Mouse (Mus musculus): ENCODE data around the gene Hoxb8. TPM values are rescaled to one million over a fixed set of nuclear protein-coding genes. Genes with fewer than 3 reads are reported as not detected.

The Hoxb8 gene
- polyA plus RNA-seq, 1 experiment from 2014 or later = not detected

DNA sequence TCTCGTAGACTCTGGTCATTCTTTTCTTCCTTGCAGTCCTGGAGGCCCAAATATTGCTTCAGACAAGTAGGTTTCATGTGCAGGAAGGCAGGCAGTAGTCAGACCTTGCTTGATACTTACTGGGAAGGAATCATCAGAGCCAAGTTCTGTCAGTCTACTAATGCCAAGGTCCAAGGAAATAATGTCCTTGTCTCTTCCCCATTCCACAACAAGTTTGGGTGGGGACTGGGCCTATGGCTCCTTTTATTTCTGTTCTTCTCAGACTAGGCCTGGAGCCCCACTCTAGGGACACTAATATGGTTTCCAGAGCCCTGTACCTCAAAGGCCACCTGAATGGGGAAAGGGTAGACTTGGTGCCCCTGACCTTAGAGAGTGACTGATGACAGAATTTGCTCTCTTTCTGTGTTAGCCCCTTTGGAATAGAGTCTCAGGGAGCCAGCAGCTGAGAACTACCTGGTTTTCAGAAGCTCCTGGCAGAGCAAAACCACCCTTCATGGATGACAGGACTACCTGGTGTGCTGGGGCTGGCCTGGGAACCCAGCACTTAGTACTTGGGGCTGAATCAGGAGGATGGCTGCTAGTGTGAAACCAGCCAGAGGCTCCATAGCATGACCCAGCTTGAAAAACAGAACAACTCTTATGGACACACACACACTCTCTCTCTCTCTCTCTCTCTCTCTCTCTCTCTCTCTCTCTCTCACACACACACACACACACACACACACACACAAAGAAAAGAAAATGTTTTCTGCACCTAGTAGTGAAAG is 6.9 kb downstream of the Hoxb8 start:
- 8% methylated on average over 1 of the region's 1 CpGs for WGBS
- Histone ChIP-seq H3K27ac (ENCODE audit: poor library complexity, severe bottlenecking) (no peak overlapping the region), H3K36me3 (no peaks in the 10 kb centered on the region), H3K9ac (no peak overlapping the region), H3K4me3 (no peak overlapping the region), H3K9me3 (replicated peaks) (no peaks in the 10 kb centered on the region), H3K4me1 (replicated peaks) (peaks cover 30% of the 10 kb centered on the region), H3K27me3 (replicated peaks) (peaks cover 97% of the 10 kb centered on the region), H3K4me2 (no peak overlapping the region)
- no peak for ATAC-seq (ENCODE audit: insufficient number of reproducible peaks, low FRiP score)

GRCm38 (mm10) chr11:96289293-96289692 is 7.6 kb downstream of the Hoxb8 start:
- H3K9me3 ChIP-seq (replicated peaks) = no peaks in the 10 kb centered on the region
- no peak overlapping the region for H3K4me2 ChIP-seq
- no peak overlapping the region for H3K4me3 ChIP-seq
- H3K36me3 ChIP-seq = no peaks in the 10 kb centered on the region
- no peak for ATAC-seq (ENCODE audit: insufficient number of reproducible peaks, low FRiP score)
- H3K27ac ChIP-seq (ENCODE audit: poor library complexity, severe bottlenecking) = no peak overlapping the region
- H3K4me1 ChIP-seq (replicated peaks) = peaks cover 23% of the 10 kb centered on the region
- H3K9ac ChIP-seq = no peak overlapping the region
- H3K27me3 ChIP-seq (replicated peaks) = peaks cover 97% of the 10 kb centered on the region
- 3% methylated on average over 21 of the region's 21 CpGs for WGBS

DNA sequence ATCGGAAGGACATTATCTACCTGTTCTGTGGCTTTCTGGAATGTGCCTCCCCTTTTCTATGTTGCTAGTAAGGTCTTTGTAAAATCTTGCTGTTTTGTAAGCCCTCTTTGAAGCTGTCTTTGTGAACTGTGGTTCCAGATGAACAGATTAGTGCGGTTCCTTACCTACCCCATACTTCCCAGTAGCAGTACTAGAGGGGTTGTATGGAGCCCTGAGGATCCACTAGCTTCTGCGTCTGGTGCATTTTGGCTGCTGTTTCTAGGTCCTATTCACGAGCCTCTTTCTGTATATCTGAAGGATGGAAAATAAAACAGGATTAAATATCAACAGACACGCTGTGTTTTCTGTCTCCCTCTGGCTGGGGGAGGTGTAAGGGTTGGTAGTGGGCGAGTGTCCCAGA is 8.1 kb downstream of the Hoxb8 start:
- Histone ChIP-seq H3K4me3 (no peak overlapping the region), H3K27me3 (replicated peaks) (peaks cover 97% of the 10 kb centered on the region), H3K4me1 (replicated peaks) (peaks cover 20% of the 10 kb centered on the region), H3K9ac (no peak overlapping the region), H3K4me2 (no peak overlapping the region), H3K27ac (ENCODE audit: poor library complexity, severe bottlenecking) (no peak overlapping the region), H3K36me3 (no peaks in the 10 kb centered on the region), H3K9me3 (replicated peaks) (no peaks in the 10 kb centered on the region)
- no peak for ATAC-seq (ENCODE audit: insufficient number of reproducible peaks, low FRiP score)
- 10% methylated on average over 6 of the region's 6 CpGs for WGBS

GRCm38 (mm10) chr11:96290705-96291355 is 9.1 kb downstream of the Hoxb8 start:
- Histone ChIP-seq H3K4me2 (no peak overlapping the region), H3K27ac (ENCODE audit: poor library complexity, severe bottlenecking) (no peak overlapping the region), H3K9me3 (replicated peaks) (no peaks in the 10 kb centered on the region), H3K4me3 (no peak overlapping the region), H3K4me1 (replicated peaks) (peaks cover 17% of the 10 kb centered on the region), H3K36me3 (no peaks in the 10 kb centered on the region), H3K27me3 (replicated peaks) (peaks cover 96% of the 10 kb centered on the region), H3K9ac (no peak overlapping the region)
- no peak for ATAC-seq (ENCODE audit: insufficient number of reproducible peaks, low FRiP score)
- 5% methylated on average over 17 of the region's 17 CpGs for WGBS

GRCm38 (mm10) chr11:96291681-96292564 is 10.2 kb downstream of the Hoxb8 start, which contains the start of gene Hoxb6:
Gene Hoxb6, plus strand, starts transcription at chr11:96292476.
- WGBS = 2% methylated on average over 22 of the region's 22 CpGs
- Histone ChIP-seq H3K4me2 (no peak within 1 kb of the TSS), H3K4me1 (replicated peaks) (peaks cover 8% of the 10 kb centered on the region), H3K27ac (ENCODE audit: poor library complexity, severe bottlenecking) (no peak within 1 kb of the TSS), H3K9ac (no peak within 1 kb of the TSS), H3K9me3 (replicated peaks) (no peaks in the 10 kb centered on the region), H3K4me3 (no peak within 1 kb of the TSS), H3K27me3 (replicated peaks) (peaks cover 96% of the 10 kb centered on the region), H3K36me3 (no peaks in the 10 kb centered on the region)
- no peak for ATAC-seq (ENCODE audit: insufficient number of reproducible peaks, low FRiP score)

DNA sequence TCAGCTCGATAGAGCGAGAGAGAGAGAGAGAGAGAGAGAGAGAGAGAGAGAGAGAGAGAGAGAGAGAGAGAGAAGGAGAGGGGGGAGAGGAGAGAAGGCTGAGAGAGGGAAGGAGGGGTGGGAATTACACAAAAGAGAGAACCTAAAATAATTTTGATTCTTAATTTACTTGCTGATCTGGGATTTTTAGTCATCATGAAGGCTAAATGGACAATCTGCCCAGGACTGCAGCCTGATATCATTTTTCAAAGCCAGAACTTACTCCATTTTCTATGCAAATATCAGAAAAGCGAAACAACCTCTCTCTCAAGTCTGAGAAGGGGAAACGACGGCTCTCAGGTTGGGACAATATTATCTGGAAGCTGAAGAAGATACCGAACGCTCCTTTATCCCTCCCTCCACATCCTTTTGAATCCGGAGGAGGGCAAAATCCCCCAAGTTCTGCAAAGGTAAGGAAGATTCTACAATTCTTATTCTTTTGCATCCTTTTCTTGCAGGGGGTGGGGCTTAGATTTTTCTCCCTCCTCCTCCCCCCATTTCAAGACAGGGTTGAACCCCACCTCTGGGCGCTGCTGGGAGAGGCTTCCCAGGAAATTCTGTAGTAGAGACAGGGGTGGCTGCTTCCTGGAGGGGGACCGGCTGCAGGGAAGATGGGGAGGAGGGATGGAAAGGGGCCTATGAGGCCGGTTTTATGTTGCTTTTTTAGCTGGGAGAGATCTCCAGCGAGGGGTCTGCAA is 11.0 kb downstream of the Hoxb8 start:
- ATAC-seq (ENCODE audit: insufficient number of reproducible peaks, low FRiP score) = no peak

DNA sequence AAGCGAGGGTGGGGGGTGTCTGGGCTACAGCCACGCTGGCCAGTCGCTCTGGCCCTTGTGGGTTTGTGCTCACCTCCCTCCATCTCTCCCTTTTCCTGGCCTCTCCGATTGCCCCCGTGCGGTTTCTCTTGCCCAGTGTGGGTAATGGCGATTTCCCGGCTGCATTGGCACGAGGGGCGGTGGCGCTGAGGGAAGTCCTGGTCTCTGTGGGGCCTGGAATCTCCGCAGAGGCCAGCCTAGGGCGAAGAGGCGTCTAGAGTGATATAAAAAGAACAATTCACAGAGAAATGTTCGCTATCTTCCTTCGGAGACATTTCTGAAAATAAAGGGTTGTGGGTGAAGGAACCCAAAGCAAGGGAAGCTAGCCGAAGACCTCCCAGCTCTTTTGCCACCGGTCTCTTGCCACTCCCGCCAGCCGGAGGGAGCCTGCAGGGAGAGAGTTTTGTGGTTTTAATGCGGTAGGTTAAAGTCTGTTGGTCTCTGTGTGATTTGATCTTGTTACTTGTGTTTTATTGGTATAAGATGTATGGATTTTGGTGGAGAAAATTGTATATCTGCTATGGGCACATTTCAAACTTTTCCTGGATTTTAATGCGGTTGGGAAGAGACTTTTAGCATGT is 11.7 kb downstream of the Hoxb8 start:
- Histone ChIP-seq H3K9ac (no peak overlapping the region), H3K27me3 (replicated peaks) (peaks cover 96% of the 10 kb centered on the region), H3K4me2 (no peak overlapping the region), H3K9me3 (replicated peaks) (no peaks in the 10 kb centered on the region), H3K36me3 (no peaks in the 10 kb centered on the region), H3K27ac (ENCODE audit: poor library complexity, severe bottlenecking) (no peak overlapping the region), H3K4me3 (no peak overlapping the region), H3K4me1 (replicated peaks) (0 out of 2 replicates have a peak, but pooled peaks cover 4% of the 10 kb centered on the region)
- ATAC-seq (ENCODE audit: insufficient number of reproducible peaks, low FRiP score) = no peak
- under 1% methylated on average over 22 of the region's 22 CpGs for WGBS

More for the DNA sequence above, 11.0 kb downstream of the Hoxb8 start:
- WGBS = under 1% methylated on average over 12 of the region's 12 CpGs
- H3K4me2 ChIP-seq = no peak overlapping the region
- no peaks in the 10 kb centered on the region for H3K36me3 ChIP-seq
- H3K4me3 ChIP-seq = no peak overlapping the region
- peaks cover 96% of the 10 kb centered on the region for H3K27me3 ChIP-seq (replicated peaks)
- H3K9ac ChIP-seq = no peak overlapping the region
- H3K27ac ChIP-seq (ENCODE audit: poor library complexity, severe bottlenecking) = no peak overlapping the region
- H3K4me1 ChIP-seq (replicated peaks) = 0 out of 2 replicates have a peak, but pooled peaks cover 4% of the 10 kb centered on the region
- no peaks in the 10 kb centered on the region for H3K9me3 ChIP-seq (replicated peaks)

GRCm38 (mm10) chr11:96294245-96295091 is 12.8 kb downstream of the Hoxb8 start:
- Histone ChIP-seq H3K9me3 (replicated peaks) (no peaks in the 10 kb centered on the region), H3K4me2 (no peak overlapping the region), H3K4me1 (replicated peaks) (peaks cover 10% of the 10 kb centered on the region), H3K36me3 (no peaks in the 10 kb centered on the region), H3K9ac (no peak overlapping the region), H3K4me3 (no peak overlapping the region), H3K27me3 (replicated peaks) (peaks cover 96% of the 10 kb centered on the region), H3K27ac (ENCODE audit: poor library complexity, severe bottlenecking) (no peak overlapping the region)
- ATAC-seq (ENCODE audit: insufficient number of reproducible peaks, low FRiP score) = 0 out of 2 replicates have a peak, but pooled peaks have one; percentile 29
- WGBS = 1% methylated on average over 32 of the region's 32 CpGs

DNA sequence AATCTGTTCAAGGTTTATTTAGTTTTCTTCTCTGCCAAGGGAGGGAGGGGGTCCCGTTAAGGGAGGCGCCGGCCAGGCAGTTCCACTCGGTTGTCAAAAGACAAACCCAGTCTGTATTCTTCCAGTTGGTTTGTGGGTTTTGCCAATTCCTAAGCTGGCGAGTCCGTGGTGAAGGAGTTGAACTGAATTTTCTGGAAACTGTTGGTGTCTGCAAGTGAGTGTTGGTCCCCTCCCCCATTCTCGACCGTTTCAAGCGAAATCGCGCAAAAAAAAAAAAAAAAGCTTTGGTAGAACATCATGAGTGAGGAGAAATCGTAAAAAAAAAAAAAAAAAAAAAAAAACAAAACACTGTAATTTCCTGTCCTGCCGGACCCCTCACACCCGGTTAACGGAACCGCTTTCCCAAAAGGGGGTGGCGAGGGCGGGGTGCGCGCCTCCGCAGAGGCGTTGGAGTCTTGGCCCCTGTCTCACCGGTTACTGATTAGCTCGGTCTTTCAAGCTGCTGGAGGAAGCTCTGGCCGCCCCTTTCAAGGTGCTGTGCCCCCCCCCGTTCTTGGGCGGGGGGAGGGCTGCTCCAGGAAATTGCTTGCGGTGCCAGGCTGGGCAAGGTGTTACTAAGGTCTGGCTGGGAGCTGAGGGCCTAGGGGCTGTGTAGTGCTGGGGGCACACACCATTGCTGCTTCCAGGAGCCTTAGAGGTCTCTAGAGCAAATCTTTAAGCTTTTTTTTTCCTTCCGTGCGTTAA is 13.6 kb downstream of the Hoxb8 start:
- under 1% methylated on average over 30 of the region's 30 CpGs for WGBS
- peaks cover 11% of the 10 kb centered on the region for H3K4me1 ChIP-seq (replicated peaks)
- no peak for ATAC-seq (ENCODE audit: insufficient number of reproducible peaks, low FRiP score)
- no peak overlapping the region for H3K9ac ChIP-seq
- no peaks in the 10 kb centered on the region for H3K9me3 ChIP-seq (replicated peaks)
- no peaks in the 10 kb centered on the region for H3K36me3 ChIP-seq
- no peak overlapping the region for H3K4me3 ChIP-seq
- H3K4me2 ChIP-seq = no peak overlapping the region
- H3K27me3 ChIP-seq (replicated peaks) = peaks cover 96% of the 10 kb centered on the region
- H3K27ac ChIP-seq (ENCODE audit: poor library complexity, severe bottlenecking) = no peak overlapping the region

Data from heart, embryonic 12.5 days (tissue).